Mouse (Mus musculus): ENCODE measurements around the gene Avpr1a.

Gene Avpr1a

GRCm38 (mm10) chr10:122447861-122448716 lies at the start of gene Avpr1a:
TSS of gene Avpr1a (plus strand) at chr10:122448499.
- DNase-seq (ENCODE audit: extremely low spot score): peak; percentile 26

- DNase-seq (ENCODE audit: extremely low spot score): no peak
These were observed 46.0 kb upstream of the Avpr1a start for GRCm38 (mm10) chr10:122402270-122402669.

GRCm38 (mm10) chr10:122406333-122406732 lies 42.0 kb upstream of the Avpr1a start:
- DNase-seq (ENCODE audit: extremely low spot score): no peak

- no peak for DNase-seq (ENCODE audit: extremely low spot score)
These were observed 39.4 kb upstream of the Avpr1a start for GRCm38 (mm10) chr10:122408697-122409409.

- DNase-seq (ENCODE audit: extremely low spot score): no peak
These were observed 37.5 kb upstream of the Avpr1a start for GRCm38 (mm10) chr10:122410791-122411190.

- no peak for DNase-seq (ENCODE audit: extremely low spot score)
These were observed 15.6 kb upstream of the Avpr1a start for GRCm38 (mm10) chr10:122432690-122433089.

- DNase-seq (ENCODE audit: extremely low spot score): peak; percentile 60
These were observed 1.0 kb upstream of the Avpr1a start for GRCm38 (mm10) chr10:122447275-122447674.

- peak; percentile 52 for DNase-seq (ENCODE audit: extremely low spot score)
These were observed 665 bp downstream of the Avpr1a start for GRCm38 (mm10) chr10:122448717-122449611.

GRCm38 (mm10) chr10:122449856-122450255 lies 1.6 kb downstream of the Avpr1a start:
- no peak for DNase-seq (ENCODE audit: extremely low spot score)

- no peak for DNase-seq (ENCODE audit: extremely low spot score)
These were observed 5.2 kb downstream of the Avpr1a start for GRCm38 (mm10) chr10:122453466-122453865.

GRCm38 (mm10) chr10:122455793-122456192 lies 7.5 kb downstream of the Avpr1a start:
- no peak for DNase-seq (ENCODE audit: extremely low spot score)

GRCm38 (mm10) chr10:122476846-122477245 lies 28.5 kb downstream of the Avpr1a start:
- no peak for DNase-seq (ENCODE audit: extremely low spot score)

GRCm38 (mm10) chr10:122498551-122498950 lies 50.3 kb downstream of the Avpr1a start:
- no peak for DNase-seq (ENCODE audit: extremely low spot score)

- DNase-seq (ENCODE audit: extremely low spot score): no peak
These were observed 51.0 kb downstream of the Avpr1a start for GRCm38 (mm10) chr10:122499306-122499705.

Measured in embryo, embryonic 9.5 days (tissue).